Mouse (Mus musculus) cortical plate, adult 2 months (tissue): Measurements from ENCODE around the gene Nat8f6. TPM values are rescaled to one million over a fixed set of nuclear protein-coding genes. Genes with fewer than 3 reads are reported as not detected.
"Not testable (repeated sequence)": the region's sequence is repeated elsewhere in the genome, so short reads cannot be mapped to it uniquely, and the experiment has no call there.

Experiments used
- H3K27ac ChIP-seq: fragments of 200-500 bp; 2 replicates; pipeline ENCODE4 v1.5.1; 2012; ENCODE audit warnings: low read length, control low read depth, inconsistent platforms; ENCODE audit not compliant: insufficient read depth
- H3K4me1 ChIP-seq: fragments of 200-500 bp; 2 replicates; pipeline ENCODE4 v1.6.1; 2011; ENCODE audit warnings: low read length; ENCODE audit not compliant: control insufficient read depth, insufficient read depth
- H3K4me3 ChIP-seq: fragments of 200-500 bp; 2 replicates; pipeline ENCODE4 v1.5.1; 2011; ENCODE audit warnings: mild to moderate bottlenecking, low read length, control low read depth; ENCODE audit not compliant: insufficient read depth
- CTCF ChIP-seq: fragments of 200-500 bp; IDR thresholded peaks from 2 replicates; pipeline ENCODE4 v1.5.1; 2011; ENCODE audit warnings: mild to moderate bottlenecking, control low read depth, low read length; ENCODE audit not compliant: insufficient read depth; ENCODE audit errors: extremely low read depth
- POLR2A ChIP-seq: fragments of 200-500 bp; IDR thresholded peaks from 2 replicates; pipeline ENCODE4 v1.6.1; 2011; ENCODE audit warnings: mild to moderate bottlenecking, low read length, control low read depth; ENCODE audit not compliant: insufficient read depth; ENCODE audit errors: extremely low read depth
- polyA plus RNA-seq: library from polyadenylated mRNA; depleted of rRNA; stranded (reverse); fragments of >200 nt; gene quantifications from 2 replicates; pipeline ENCODE4 v1.2.3, GENCODE M21; 2012; rRNA removed

Gene Nat8f6
- polyA plus RNA-seq, 1 experiment = 1.6 TPM

- H3K4me1 ChIP-seq = no peaks in the 10 kb centered on the region
- no peak overlapping the region for H3K4me3 ChIP-seq
- H3K27ac ChIP-seq = no peak overlapping the region
- no peak for TF ChIP-seq POLR2A
- TF ChIP-seq CTCF = no peak
Measured at GRCm38 (mm10) chr6:85813339-85813738, 7.4 kb downstream of the Nat8f6 start.

GRCm38 (mm10) chr6:85810942-85811537 is 9.7 kb downstream of the Nat8f6 start:
- not testable (repeated sequence) for H3K4me1 ChIP-seq, H3K27ac ChIP-seq, H3K4me3 ChIP-seq

- not testable (repeated sequence) for H3K4me1 ChIP-seq, H3K4me3 ChIP-seq, H3K27ac ChIP-seq
Measured at GRCm38 (mm10) chr6:85810514-85810913, 10.2 kb downstream of the Nat8f6 start.

- H3K27ac ChIP-seq, H3K4me1 ChIP-seq, H3K4me3 ChIP-seq: not testable (repeated sequence)
Measured at GRCm38 (mm10) chr6:85809784-85810183, 11.0 kb downstream of the Nat8f6 start.

- not testable (repeated sequence) for H3K27ac ChIP-seq
Measured at GRCm38 (mm10) chr6:85803180-85803579, 17.6 kb downstream of the Nat8f6 start.

GRCm38 (mm10) chr6:85765532-85765931 is 55.2 kb downstream of the Nat8f6 start, which contains the start of gene Nat8f3:
Gene Nat8f3 (minus strand): TSS chr6:85765754.
- H3K4me3 ChIP-seq, H3K4me1 ChIP-seq, H3K27ac ChIP-seq: not testable (repeated sequence)

More at GRCm38 (mm10) chr6:85803180-85803579, 17.6 kb downstream of the Nat8f6 start:
- H3K4me1 ChIP-seq, H3K4me3 ChIP-seq: not testable (repeated sequence)

- H3K27ac ChIP-seq, H3K4me1 ChIP-seq, H3K4me3 ChIP-seq: not testable (repeated sequence)
Measured at GRCm38 (mm10) chr6:85763127-85764070, 57.4 kb downstream of the Nat8f6 start.

GRCm38 (mm10) chr6:85762678-85763077 is 58.1 kb downstream of the Nat8f6 start:
- H3K27ac ChIP-seq, H3K4me1 ChIP-seq, H3K4me3 ChIP-seq: not testable (repeated sequence)

Other genes starting within 250 kb of the Nat8f6 start
- gene Alms1, start 233.4 kb downstream of the Nat8f6 start, polyA plus RNA-seq = 4.2 and 4.4 TPM in 2 replicates
- 0.84 and 1.6 TPM in 2 replicates for gene Nat8f7, start 107.7 kb downstream of the Nat8f6 start, polyA plus RNA-seq
- 13.7 and 15.4 TPM in 2 replicates for gene Nat8f3, start 55.2 kb downstream of the Nat8f6 start, polyA plus RNA-seq
- 6.7 and 7.1 TPM in 2 replicates for gene Nat8f5, start within 50 bp of the Nat8f6 start, polyA plus RNA-seq
- 4.3 and 4.4 TPM in 2 replicates for gene Nat8, start 11.1 kb upstream of the Nat8f6 start, polyA plus RNA-seq
- gene Nat8f2, start 48.2 kb upstream of the Nat8f6 start, polyA plus RNA-seq = 0.36 and 0.40 TPM in 2 replicates
- 11.6 and 12.0 TPM in 2 replicates for gene Nat8f4, start 83.9 kb upstream of the Nat8f6 start, polyA plus RNA-seq
- gene Tprkb, start 90.9 kb upstream of the Nat8f6 start, polyA plus RNA-seq = 109 and 124 TPM in 2 replicates
- 43.9 and 46.0 TPM in 2 replicates for gene Nat8f1, start 94.7 kb upstream of the Nat8f6 start, polyA plus RNA-seq
- 94.9 and 97.4 TPM in 2 replicates for gene Dusp11, start 140.7 kb upstream of the Nat8f6 start, polyA plus RNA-seq
- 0.35 TPM in 1 of 2 replicates, not detected in the other for gene Figla, start 195.2 kb upstream of the Nat8f6 start, polyA plus RNA-seq
- gene Add2, start 207.7 kb upstream of the Nat8f6 start, polyA plus RNA-seq = 121 and 124 TPM in 2 replicates